In genomic region chr9:121320433-121320832, GRCm38 (mm10) we compare ENCODE assay signal across 10 mouse cellular contexts. TPM values are rescaled to one million over a fixed set of nuclear protein-coding genes. Genes with fewer than 3 reads are reported as not detected.
DNase-seq lines count a peak whose midpoint lies in the region; ATAC-seq and TF ChIP-seq lines count a peak whose summit lies in the region.
"Had no signal": no experiment of that assay in that cellular context is flagged by ENCODE, and none has a peak within 500 bp of the region (broad histone marks: within the 10 kb centered on the region; RNA-seq: fewer than 3 reads in every experiment).

No protein-coding gene starts in this region.

- no peak for TF ChIP-seq CTCF in intestine, postnatal 0 days (IDR thresholded peaks at IDR 0.05; ENCODE audit: low read depth)

- no peak for ATAC-seq in forebrain, embryonic 12.5 days (ENCODE audit: low FRiP score)
- no peak for ATAC-seq in forebrain, embryonic 16.5 days
- ATAC-seq in kidney, embryonic 15.5 days (replicated peaks; ENCODE audit: low FRiP score), result no peak
- no peak for ATAC-seq in intestine, postnatal 0 days
- no peak for ATAC-seq in granulocyte monocyte progenitor cell, adult 5-6 weeks (replicated peaks; ENCODE audit: poor library complexity, severe bottlenecking)

- H3K4me3 ChIP-seq in forebrain, embryonic 12.5 days (replicated peaks), result no peak overlapping the region
- no peak overlapping the region for H3K4me3 ChIP-seq in forebrain, embryonic 16.5 days (replicated peaks; ENCODE audit: low read length)
- no peak overlapping the region for H3K4me3 ChIP-seq in kidney, embryonic 15.5 days (replicated peaks)
- no peak overlapping the region for H3K4me3 ChIP-seq in intestine, postnatal 0 days (ENCODE audit: low read depth, low read length)

- peaks cover 39% of the 10 kb centered on the region for H3K4me1 ChIP-seq in forebrain, embryonic 12.5 days
- H3K4me1 ChIP-seq in forebrain, embryonic 16.5 days (replicated peaks; ENCODE audit: control insufficient read depth, insufficient read depth, low read length), result peaks cover 26% of the 10 kb centered on the region
- peaks cover 36% of the 10 kb centered on the region for H3K4me1 ChIP-seq in kidney, embryonic 15.5 days
- 0 out of 2 replicates have a peak, but pooled peaks cover 19% of the 10 kb centered on the region for H3K4me1 ChIP-seq in intestine, postnatal 0 days (replicated peaks; ENCODE audit: control insufficient read depth, insufficient read depth, low read length)

- H3K9me3 ChIP-seq in forebrain, embryonic 12.5 days, result no peaks in the 10 kb centered on the region
- no peaks in the 10 kb centered on the region for H3K9me3 ChIP-seq in forebrain, embryonic 16.5 days (ENCODE audit: control insufficient read depth, low read length)
- no peaks in the 10 kb centered on the region for H3K9me3 ChIP-seq in kidney, embryonic 15.5 days (replicated peaks)
- H3K9me3 ChIP-seq in intestine, postnatal 0 days (ENCODE audit: control insufficient read depth), result no peaks in the 10 kb centered on the region

- 76% methylated on average over 2 of the region's 2 CpGs for WGBS in forebrain, embryonic 12.5 days
- WGBS in forebrain, embryonic 16.5 days, result 84% methylated on average over 2 of the region's 2 CpGs
- 66% methylated on average over 2 of the region's 2 CpGs for WGBS in kidney, embryonic 15.5 days
- 65% methylated on average over 2 of the region's 2 CpGs for WGBS in intestine, postnatal 0 days

- peak overlapping the region; percentile 83; the same call in 1 of the 2 replicates for H3K27ac ChIP-seq in forebrain, embryonic 12.5 days
- no peak overlapping the region for H3K27ac ChIP-seq in forebrain, embryonic 16.5 days (ENCODE audit: low read length)
- 0 out of 2 replicates have a peak overlapping the region, but pooled peaks have one; percentile 52 for H3K27ac ChIP-seq in kidney, embryonic 15.5 days
- H3K27ac ChIP-seq in intestine, postnatal 0 days (ENCODE audit: low read depth, low read length), result peak overlapping the region; percentile 64

- no peak for DNase-seq in kidney, adult 9 months
- peak; percentile 77 for DNase-seq in 416B (ENCODE audit: low read depth)
- DNase-seq in thymus, postnatal 0 days (ENCODE audit: low spot score), result no peak
- DNase-seq: kidney, adult 2 months; left cerebral cortex, postnatal 4 days had no signal

- no peaks in the 10 kb centered on the region for H3K27me3 ChIP-seq in forebrain, embryonic 12.5 days
- no peaks in the 10 kb centered on the region for H3K27me3 ChIP-seq in forebrain, embryonic 16.5 days (replicated peaks; ENCODE audit: control insufficient read depth, insufficient read depth, low read length)
- no peaks in the 10 kb centered on the region; the same call in 1 of the 2 replicates for H3K27me3 ChIP-seq in kidney, embryonic 15.5 days
- H3K27me3 ChIP-seq in intestine, postnatal 0 days (replicated peaks; ENCODE audit: control insufficient read depth, insufficient read depth, low read length), result no peaks in the 10 kb centered on the region

- H3K4me2 ChIP-seq in forebrain, embryonic 12.5 days, result no peak overlapping the region
- H3K4me2 ChIP-seq in forebrain, embryonic 16.5 days (ENCODE audit: low read length), result no peak overlapping the region
- no peak overlapping the region for H3K4me2 ChIP-seq in kidney, embryonic 15.5 days
- H3K4me2 ChIP-seq in intestine, postnatal 0 days (replicated peaks; ENCODE audit: low read depth), result no peak overlapping the region

- peaks cover 14% of the 10 kb centered on the region for H3K36me3 ChIP-seq in forebrain, embryonic 12.5 days (replicated peaks)
- H3K36me3 ChIP-seq in forebrain, embryonic 16.5 days (ENCODE audit: control insufficient read depth, insufficient read depth), result no peaks in the 10 kb centered on the region
- peaks cover 5% of the 10 kb centered on the region; the same call in 1 of the 2 replicates for H3K36me3 ChIP-seq in kidney, embryonic 15.5 days
- 0 out of 2 replicates have a peak, but pooled peaks cover 4% of the 10 kb centered on the region for H3K36me3 ChIP-seq in intestine, postnatal 0 days (ENCODE audit: control insufficient read depth, insufficient read depth)

- H3K9ac ChIP-seq in forebrain, embryonic 12.5 days, result no peak overlapping the region
- H3K9ac ChIP-seq in forebrain, embryonic 16.5 days (replicated peaks; ENCODE audit: low read depth, low read length), result no peak overlapping the region
- H3K9ac ChIP-seq in kidney, embryonic 15.5 days, result no peak overlapping the region
- no peak overlapping the region for H3K9ac ChIP-seq in intestine, postnatal 0 days (ENCODE audit: low read depth, low read length)

RNA-seq across cellular contexts. Expression of gene Trak1, which starts 23.1 kb away (rescaled TPM):
- polyA plus RNA-seq in forebrain, embryonic 12.5 days (2016; fragmentation: Nextera tagmentation; extraction: Ambion mirVana), result 41.2 and 45.3 TPM in 2 replicates
- polyA plus RNA-seq in forebrain, embryonic 16.5 days (2015; fragmentation: Nextera tagmentation; extraction: Ambion mirVana), result 85.1 and 92.2 TPM in 2 replicates
- polyA plus RNA-seq in kidney, embryonic 15.5 days (2015; fragmentation: Nextera tagmentation; extraction: Ambion mirVana), result 15.1 and 18.7 TPM in 2 replicates
- 16.3 and 17.2 TPM in 2 replicates for polyA plus RNA-seq in intestine, postnatal 0 days (2015; fragmentation: Nextera tagmentation; extraction: Ambion mirVana)
- 29.7 and 42.5 TPM in 2 replicates for total RNA-seq in granulocyte monocyte progenitor cell, adult 5-6 weeks (2014; fragmentation: Nextera tagmentation)
- 15.9 and 25.3 TPM in 2 replicates for total RNA-seq in granulocyte monocyte progenitor cell, adult 5-6 weeks (2017)
- polyA plus RNA-seq in thymus, postnatal 0 days (2015; fragmentation: Nextera tagmentation; extraction: Ambion mirVana), result 17.0 and 22.6 TPM in 2 replicates

RNA-seq across cellular contexts. Expression of gene Ulk4, which starts 43.4 kb away (rescaled TPM):
- polyA plus RNA-seq in forebrain, embryonic 12.5 days (2016; fragmentation: Nextera tagmentation; extraction: Ambion mirVana), result 179 and 182 TPM in 2 replicates
- 115 and 169 TPM in 2 replicates for polyA plus RNA-seq in forebrain, embryonic 16.5 days (2015; fragmentation: Nextera tagmentation; extraction: Ambion mirVana)
- polyA plus RNA-seq in kidney, embryonic 15.5 days (2015; fragmentation: Nextera tagmentation; extraction: Ambion mirVana), result 145 and 164 TPM in 2 replicates
- polyA plus RNA-seq in intestine, postnatal 0 days (2015; fragmentation: Nextera tagmentation; extraction: Ambion mirVana), result 108 and 111 TPM in 2 replicates
- total RNA-seq in granulocyte monocyte progenitor cell, adult 5-6 weeks (2014; fragmentation: Nextera tagmentation), result 1.4 TPM in 1 of 2 replicates, not detected in the other
- 2.6 and 3.2 TPM in 2 replicates for total RNA-seq in granulocyte monocyte progenitor cell, adult 5-6 weeks (2017)
- polyA plus RNA-seq in thymus, postnatal 0 days (2015; fragmentation: Nextera tagmentation; extraction: Ambion mirVana), result 55.5 and 65.0 TPM in 2 replicates
